Mouse (Mus musculus) bone marrow, adult 2 months (tissue): ENCODE data around the gene Map3k3. TPM values are rescaled to one million over a fixed set of nuclear protein-coding genes. Genes with fewer than 3 reads are reported as not detected.
"Not testable (repeated sequence)": the region's sequence is repeated elsewhere in the genome, so short reads cannot be mapped to it uniquely, and the experiment has no call there.

Source experiments
- H3K27ac ChIP-seq: fragments of 200-500 bp; 2 replicates; pipeline ENCODE4 v1.5.1; 2012; ENCODE audit warnings: low read depth, mild to moderate bottlenecking, control low read depth, inconsistent platforms, low read length; ENCODE audit not compliant: control insufficient read depth, poor library complexity, insufficient read depth
- H3K4me1 ChIP-seq: fragments of 200-500 bp; 2 replicates; pipeline ENCODE4 v1.6.1; 2011; ENCODE audit warnings: low read length; ENCODE audit not compliant: control insufficient read depth, insufficient read depth
- H3K4me3 ChIP-seq: fragments of 200-500 bp; replicated peaks from 2 replicates; pipeline ENCODE3; 2011; ENCODE audit warnings: mild to moderate bottlenecking, low read depth, low read length, control low read depth; ENCODE audit not compliant: control insufficient read depth
- CTCF ChIP-seq: fragments of 200-500 bp; IDR thresholded peaks from 2 replicates; pipeline ENCODE4 v1.5.1; 2011; ENCODE audit warnings: low read length, control low read depth; ENCODE audit not compliant: control insufficient read depth, insufficient read depth
- POLR2A ChIP-seq: fragments of 200-500 bp; IDR thresholded peaks from 2 replicates; pipeline ENCODE4 v1.6.1; 2011; ENCODE audit warnings: low read depth, mild to moderate bottlenecking, control low read depth, low read length, borderline replicate concordance; ENCODE audit not compliant: control insufficient read depth
- WGBS: fragments of 180-500 bp; shearing (Covaris S2); methylation state at CpG from one replicate; pipeline ENCODE4 v1.1.7; 2018; 5-methylcytosine and 5-hydroxymethylcytosine counted together
- polyA plus RNA-seq: library from polyadenylated mRNA; stranded (reverse); fragments of >200 nt; gene quantifications from 2 replicates; pipeline ENCODE4 v1.2.4, GENCODE M21; 2011; ENCODE audit warnings: low replicate concordance; ENCODE audit not compliant: missing spikeins, insufficient read depth, insufficient read length

Gene Map3k3
- polyA plus RNA-seq, 1 experiment: 14.4 TPM

DNA sequence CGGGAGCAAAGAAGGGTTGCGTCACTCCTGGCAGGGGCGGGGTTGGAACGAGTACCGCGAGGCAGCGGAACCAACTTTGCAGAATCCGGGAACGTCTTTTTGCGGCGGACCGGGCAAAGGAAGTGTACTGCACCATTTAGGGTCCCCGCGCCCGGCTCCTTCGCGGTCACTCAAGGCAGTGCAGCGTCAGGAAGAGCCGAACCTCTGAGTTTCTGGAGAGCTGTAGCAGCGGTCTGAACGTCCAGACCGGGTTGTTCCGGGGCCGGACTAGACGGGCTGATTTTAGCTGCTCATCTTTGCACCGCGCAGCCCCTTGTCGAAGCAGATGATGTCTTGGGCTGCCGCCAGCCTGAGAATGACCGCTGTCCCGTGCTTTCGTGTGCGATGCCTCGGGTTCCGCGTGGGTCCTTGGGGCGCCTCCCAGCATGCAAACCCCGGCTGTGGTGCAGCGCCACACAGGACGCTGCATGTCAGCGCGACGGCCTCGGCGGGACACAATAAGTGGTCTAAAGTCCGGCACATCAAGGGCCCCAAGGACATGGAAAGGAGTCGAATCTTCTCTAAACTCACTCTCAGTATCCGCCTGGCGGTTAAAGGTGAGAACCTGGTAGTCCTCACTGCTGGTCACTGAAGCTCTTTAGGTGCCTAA lies 18.4 kb upstream of the Map3k3 start, which contains the start of gene Taco1:
Gene Taco1 (plus strand): TSS at position 139 of the 649 bp plus-strand sequence.
- Histone ChIP-seq H3K4me3 (peak within 1 kb of the TSS; percentile 96), H3K4me1 (peaks cover 2% of the 10 kb centered on the region; the same call in 1 of the 2 replicates), H3K27ac (peak within 1 kb of the TSS; percentile 92)
- under 1% methylated on average over 49 of the region's 49 CpGs for WGBS
- TF ChIP-seq POLR2A: peak; percentile 68; the same call in 1 of the 2 replicates
- TF ChIP-seq CTCF: peak; percentile 15; the same call in 1 of the 2 replicates

DNA sequence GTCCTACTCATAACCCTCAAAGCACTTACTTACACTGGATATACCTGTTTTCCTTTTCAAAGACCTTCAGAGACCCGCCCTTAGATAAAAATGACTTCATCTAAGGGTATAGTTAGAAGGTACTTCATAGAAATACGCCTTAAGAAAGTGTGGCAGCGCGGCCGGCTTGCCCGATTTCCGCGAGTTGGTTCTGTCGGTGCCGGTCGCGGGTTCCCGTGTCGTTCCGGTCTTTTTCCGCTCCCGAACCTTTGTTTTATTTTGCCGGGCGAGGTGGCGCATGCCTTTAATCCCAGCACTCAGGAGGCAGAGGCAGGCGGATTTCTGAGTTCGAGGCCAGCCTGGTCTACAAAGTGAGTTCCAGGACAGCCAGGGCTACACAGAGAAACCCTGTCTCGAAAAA lies 17.8 kb upstream of the Map3k3 start:
- peak overlapping the region; percentile 96 for H3K4me3 ChIP-seq
- WGBS: 7% methylated on average over 23 of the region's 23 CpGs

DNA sequence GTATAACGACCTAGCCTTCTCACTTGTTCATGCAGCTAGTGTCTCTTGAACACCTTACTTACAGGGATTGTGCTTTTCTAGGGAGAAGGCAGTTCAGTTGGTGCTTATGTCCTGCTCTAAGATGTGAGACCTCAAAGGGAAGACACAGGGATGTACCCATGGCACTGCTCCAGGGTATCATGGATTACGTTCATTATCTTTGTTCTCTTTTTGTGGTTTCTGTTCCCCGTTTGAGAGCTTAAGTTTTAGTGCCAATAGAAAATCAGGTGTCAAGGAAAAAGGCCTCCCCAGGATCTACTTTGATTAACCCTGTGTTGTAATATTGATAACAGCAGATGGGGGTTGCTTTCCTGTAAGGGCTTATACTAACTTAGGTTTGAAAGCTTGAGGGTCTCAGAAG lies 10.6 kb upstream of the Map3k3 start:
- H3K4me1 ChIP-seq: no peaks in the 10 kb centered on the region
- WGBS: 39% methylated on average over 3 of the region's 3 CpGs
- no peak for TF ChIP-seq POLR2A
- no peak for TF ChIP-seq CTCF
- no peak overlapping the region for H3K4me3 ChIP-seq
- H3K27ac ChIP-seq: no peak overlapping the region

More for the DNA sequence above, 17.8 kb upstream of the Map3k3 start:
- H3K27ac ChIP-seq, H3K4me1 ChIP-seq: not testable (repeated sequence)

DNA sequence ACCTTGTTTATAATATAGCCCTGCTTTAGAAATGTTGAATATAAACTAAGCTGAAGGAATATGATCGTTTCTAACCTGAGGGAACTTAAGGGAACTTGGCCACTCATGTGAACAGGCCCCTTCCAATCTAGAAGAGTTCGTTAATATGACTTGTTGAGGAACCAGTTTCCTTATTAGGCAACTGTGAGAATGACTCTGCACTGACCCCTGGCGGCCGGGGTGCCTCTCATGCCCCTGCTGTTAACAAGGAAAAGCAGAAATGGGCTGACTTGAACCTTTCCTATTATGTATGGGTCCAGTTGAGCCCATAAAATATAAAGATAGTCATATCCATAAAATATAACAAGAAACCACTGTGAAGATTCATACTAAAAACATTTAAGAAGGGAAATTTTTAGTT lies 8.1 kb upstream of the Map3k3 start:
- TF ChIP-seq CTCF (peak; percentile 89), POLR2A (no peak)
- H3K4me3 ChIP-seq: no peak overlapping the region
- no peaks in the 10 kb centered on the region for H3K4me1 ChIP-seq
- under 1% methylated on average over 4 of the region's 4 CpGs for WGBS
- no peak overlapping the region for H3K27ac ChIP-seq

GRCm38 (mm10) chr11:106084911-106085561 lies 623 bp downstream of the Map3k3 start:
- peak overlapping the region; percentile 89 for H3K27ac ChIP-seq
- under 1% methylated on average over 61 of the region's 61 CpGs for WGBS
- H3K4me3 ChIP-seq: peak overlapping the region; percentile 79
- H3K4me1 ChIP-seq: no peaks in the 10 kb centered on the region; the same call in 1 of the 2 replicates
- TF ChIP-seq POLR2A: no peak
- TF ChIP-seq CTCF: no peak

GRCm38 (mm10) chr11:106098223-106098622 lies 13.8 kb downstream of the Map3k3 start:
- no peak overlapping the region for H3K4me3 ChIP-seq
- WGBS: 42% methylated on average over 1 of the region's 1 CpGs
- TF ChIP-seq CTCF (no peak), POLR2A (no peak)
- no peaks in the 10 kb centered on the region; the same call in 1 of the 2 replicates for H3K4me1 ChIP-seq
- no peak overlapping the region; the same call in 1 of the 2 replicates for H3K27ac ChIP-seq

DNA sequence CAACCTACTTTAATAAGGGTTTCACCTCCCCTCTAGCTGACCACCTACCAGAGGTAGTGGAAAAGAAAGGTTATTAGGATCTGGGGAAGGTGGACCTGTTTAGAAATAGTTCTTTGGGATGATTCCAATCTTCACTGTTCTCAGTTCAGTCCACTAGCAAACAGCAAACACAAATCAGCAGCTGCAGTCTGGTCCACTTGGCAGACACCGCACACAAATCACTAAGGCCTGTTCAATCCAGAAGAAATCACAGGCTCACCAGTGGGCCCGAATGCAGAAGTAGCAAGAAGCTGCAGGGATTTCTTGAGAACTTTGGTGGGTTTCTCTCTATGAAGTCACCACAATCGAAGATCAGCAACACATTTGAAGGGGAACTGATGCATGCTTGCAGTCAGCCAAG lies 18.5 kb downstream of the Map3k3 start:
- WGBS: 52% methylated on average over 3 of the region's 3 CpGs
- Histone ChIP-seq H3K4me1 (no peaks in the 10 kb centered on the region; the same call in 1 of the 2 replicates), H3K27ac (no peak overlapping the region), H3K4me3 (no peak overlapping the region)
- no peak for TF ChIP-seq CTCF
- TF ChIP-seq POLR2A: no peak

DNA sequence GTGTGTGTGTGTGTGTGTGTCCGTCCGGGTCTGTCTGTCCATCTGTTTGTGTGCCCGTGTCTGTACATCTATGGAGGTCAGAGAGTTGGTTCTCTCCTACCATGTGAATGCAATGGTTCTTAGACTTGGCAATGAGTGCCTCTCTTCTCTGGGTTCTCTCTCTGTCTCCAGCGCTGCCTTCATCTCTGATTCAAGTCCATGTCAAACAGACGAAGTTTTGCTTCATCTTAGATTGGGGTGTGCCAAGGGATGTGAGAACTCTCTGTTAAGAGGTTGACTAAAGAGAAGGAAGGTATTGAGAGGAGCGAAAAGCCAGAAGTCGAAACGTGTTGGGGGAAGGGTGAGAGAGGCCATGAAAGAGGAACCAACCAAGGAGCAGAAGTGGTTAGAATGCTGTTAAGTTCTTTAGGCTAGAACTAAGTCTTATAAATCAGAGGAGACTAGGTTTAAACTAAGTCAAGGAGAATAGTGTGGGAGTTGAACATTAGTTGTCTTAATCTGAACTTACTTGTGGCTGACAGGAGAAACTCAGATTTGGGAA lies 21.7 kb downstream of the Map3k3 start:
- no peak overlapping the region for H3K4me3 ChIP-seq
- peak overlapping the region; percentile 87 for H3K27ac ChIP-seq
- H3K4me1 ChIP-seq: no peaks in the 10 kb centered on the region; the same call in 1 of the 2 replicates
- TF ChIP-seq POLR2A (no peak), CTCF (no peak)
- WGBS: 8% methylated on average over 8 of the region's 8 CpGs

GRCm38 (mm10) chr11:106111688-106112087 lies 27.3 kb downstream of the Map3k3 start:
- TF ChIP-seq CTCF (no peak), POLR2A (no peak)
- Histone ChIP-seq H3K4me3 (no peak overlapping the region), H3K27ac (no peak overlapping the region)

More at GRCm38 (mm10) chr11:106111688-106112087, 27.3 kb downstream of the Map3k3 start:
- H3K4me1 ChIP-seq: no peaks in the 10 kb centered on the region; the same call in 1 of the 2 replicates
